Mouse (Mus musculus) CH12.LX (cell line): ENCODE results near the gene Plpp1. TPM values are rescaled to one million over a fixed set of nuclear protein-coding genes. Genes with fewer than 3 reads are reported as not detected.

Experiments
- DNase-seq: peaks from one replicate; pipeline ENCODE4 v3.0.0-alpha.2; 2013; ENCODE audit errors: extremely low read depth
- H3K27ac ChIP-seq: 2 replicates; pipeline ENCODE4 v1.5.1; 2012; ENCODE audit warnings: low read depth, mild to moderate bottlenecking, control low read depth, moderate library complexity; ENCODE audit not compliant: insufficient read depth
- H3K27me3 ChIP-seq: replicated peaks from 2 replicates; pipeline ENCODE3; 2012; ENCODE audit warnings: inconsistent platforms
- H3K36me3 ChIP-seq, 2 experiments: replicated peaks in 1 of 2; 2 replicates each; pipeline versions ENCODE3 to v1.6.1; 2012; ENCODE audit warnings: inconsistent platforms in 1 of 2, low read length in 1 of 2, mild to moderate bottlenecking in 1 of 2, mixed read lengths in 1 of 2, moderate library complexity in 1 of 2; ENCODE audit not compliant: control insufficient read depth in 1 of 2, insufficient read depth in 1 of 2
- H3K4me1 ChIP-seq, 2 experiments: 2 replicates each; pipeline ENCODE4 v1.6.1; 2012; ENCODE audit warnings: inconsistent platforms in 1 of 2, moderate library complexity in 1 of 2; ENCODE audit not compliant: insufficient read depth in 2 of 2, control insufficient read depth in 1 of 2
- H3K4me2 ChIP-seq: 2 replicates; pipeline ENCODE4 v1.6.1; 2012; ENCODE audit warnings: low read depth, mild to moderate bottlenecking, control low read depth; ENCODE audit not compliant: poor library complexity, insufficient read depth, severe bottlenecking
- H3K4me3 ChIP-seq, 3 experiments: fragments of 150-350 bp in 1 of 3; sonication (generic) in 1 of 3; replicated peaks in 1 of 3; 2 replicates each; pipeline versions ENCODE3 to v1.5.1; 2011 to 2012; ENCODE audit warnings: low read depth in 2 of 3, low read length in 2 of 3, mild to moderate bottlenecking in 2 of 3, moderate library complexity in 2 of 3, control low read depth in 1 of 3, improper control_type of control experiment in 1 of 3, inconsistent platforms in 1 of 3, mixed read lengths in 1 of 3; ENCODE audit not compliant: poor library complexity in 1 of 3
- H3K79me2 ChIP-seq: replicated peaks from 2 replicates; pipeline ENCODE4 v1.6.1; 2012; ENCODE audit warnings: mild to moderate bottlenecking, moderate library complexity; ENCODE audit not compliant: control insufficient read depth, poor library complexity, insufficient read depth, severe bottlenecking; ENCODE audit errors: extremely low read depth
- H3K9ac ChIP-seq: 2 replicates; pipeline ENCODE4 v1.6.1; 2012; ENCODE audit warnings: low read depth, mild to moderate bottlenecking, control low read depth, moderate library complexity; ENCODE audit not compliant: insufficient read depth
- H3K9me3 ChIP-seq: replicated peaks from 2 replicates; pipeline ENCODE3; 2012; ENCODE audit warnings: low read length, inconsistent platforms, mixed read lengths
- BHLHE40 ChIP-seq: IDR thresholded peaks from 2 replicates; pipeline ENCODE4 v1.6.1; 2011; ENCODE audit warnings: mild to moderate bottlenecking, low read depth, low read length, improper control_type of control experiment
- CHD2 ChIP-seq: IDR thresholded peaks from 2 replicates; pipeline ENCODE4 v1.6.1; 2011; ENCODE audit warnings: low read length, improper control_type of control experiment
- E2F4 ChIP-seq: IDR thresholded peaks from 2 replicates; pipeline ENCODE4 v1.6.1; 2011; ENCODE audit warnings: low read depth, low read length, improper control_type of control experiment; ENCODE audit not compliant: insufficient replicate concordance
- EP300 ChIP-seq: IDR thresholded peaks from 2 replicates; pipeline ENCODE4 v1.6.1; 2011; ENCODE audit warnings: low read length, improper control_type of control experiment
- HCFC1 ChIP-seq: IDR thresholded peaks from 2 replicates; pipeline ENCODE4 v1.6.1; 2012; ENCODE audit warnings: low read depth, mild to moderate bottlenecking, inconsistent platforms, low read length, improper control_type of control experiment
- IRF4 ChIP-seq: IDR thresholded peaks from 2 replicates; pipeline ENCODE4 v1.6.1; 2014; ENCODE audit warnings: low read depth, mild to moderate bottlenecking, inconsistent platforms, low read length, improper control_type of control experiment
- JUND ChIP-seq: conservative IDR thresholded peaks from 2 replicates; pipeline ENCODE4 v1.6.1; 2011; ENCODE audit warnings: low read depth, low read length, improper control_type of control experiment
- KAT2A ChIP-seq: IDR thresholded peaks from 2 replicates; pipeline ENCODE4 v1.6.1; 2012; ENCODE audit warnings: low read length, improper control_type of control experiment, inconsistent platforms; ENCODE audit not compliant: insufficient replicate concordance
- MAFK ChIP-seq: IDR thresholded peaks from 2 replicates; pipeline ENCODE4 v1.6.1; 2011; ENCODE audit warnings: low read length, improper control_type of control experiment; ENCODE audit not compliant: insufficient replicate concordance
- MAZ ChIP-seq: IDR thresholded peaks from 2 replicates; pipeline ENCODE4 v1.6.1; 2012; ENCODE audit warnings: low read depth, mild to moderate bottlenecking, inconsistent platforms, low read length, improper control_type of control experiment, moderate library complexity
- MEF2A ChIP-seq: IDR thresholded peaks from 2 replicates; pipeline ENCODE4 v1.6.1; 2014; ENCODE audit warnings: low read depth, mild to moderate bottlenecking, inconsistent platforms, low read length, improper control_type of control experiment, borderline replicate concordance
- MXI1 ChIP-seq: IDR thresholded peaks from 2 replicates; pipeline ENCODE4 v1.6.1; 2011; ENCODE audit warnings: mild to moderate bottlenecking, low read depth, low read length, improper control_type of control experiment
- NRF1 ChIP-seq: IDR thresholded peaks from 2 replicates; pipeline ENCODE4 v1.6.1; 2014; ENCODE audit warnings: low read depth, mild to moderate bottlenecking, inconsistent platforms, low read length, improper control_type of control experiment, moderate library complexity
- SIN3A ChIP-seq: IDR thresholded peaks from 2 replicates; pipeline ENCODE4 v1.6.1; 2012; ENCODE audit warnings: low read length, improper control_type of control experiment, inconsistent platforms
- TCF12 ChIP-seq: IDR thresholded peaks from 2 replicates; pipeline ENCODE4 v1.6.1; 2014; ENCODE audit warnings: low read depth, mild to moderate bottlenecking, inconsistent platforms, low read length, improper control_type of control experiment
- USF1 ChIP-seq: IDR thresholded peaks from 2 replicates; pipeline ENCODE4 v1.6.1; 2014; ENCODE audit warnings: low read depth, mild to moderate bottlenecking, inconsistent platforms, low read length, improper control_type of control experiment
- ZC3H11A ChIP-seq: IDR thresholded peaks from 2 replicates; pipeline ENCODE4 v1.6.1; 2012; ENCODE audit warnings: low read depth, mild to moderate bottlenecking, inconsistent platforms, low read length, improper control_type of control experiment
- ZMIZ1 ChIP-seq: IDR thresholded peaks from 2 replicates; pipeline ENCODE4 v1.6.1; 2012; ENCODE audit warnings: low read depth, mild to moderate bottlenecking, inconsistent platforms, low read length, improper control_type of control experiment
- dilution Hi-C: fragments of 300-500 bp; cut with MboI; formaldehyde crosslinking; loops from 2 replicates; pipeline ENCODE4 v1.14.3; 2020; ENCODE audit warnings: low sequenced_read_pairs; ENCODE audit not compliant: extremely low pct_unique_long_range_greater_than_20kb, extremely low pct_ligation_motif_present
- in situ Hi-C: fragments of 300-500 bp; cut with MboI; formaldehyde crosslinking; loops from 3 replicates; pipeline ENCODE4 v1.14.3; 2019; ENCODE audit warnings: low sequenced_read_pairs, low pct_ligation_motif_present, low pct_unique_long_range_greater_than_20kb, mixed read lengths
- polyA plus RNA-seq: library from polyadenylated mRNA; unstranded; fragments of >175 nt; gene quantifications from 2 replicates; pipeline ENCODE4 v1.2.1, GENCODE M21; 2012; ENCODE audit warnings: low read depth; ENCODE audit not compliant: insufficient read length
- total RNA-seq, 2 experiments: library from RNA; depleted of rRNA; stranded (reverse); fragments of 300-350 nt in 1 of 2; fragments of >200 nt in 1 of 2; gene quantifications; 2 replicates each; pipeline ENCODE4 v1.2.3; 2012 to 2014

Plpp1 gene
- total and polyA plus RNA-seq, 3 experiments, result 50.2 to 90.9 (median 67.6) TPM

DNA sequence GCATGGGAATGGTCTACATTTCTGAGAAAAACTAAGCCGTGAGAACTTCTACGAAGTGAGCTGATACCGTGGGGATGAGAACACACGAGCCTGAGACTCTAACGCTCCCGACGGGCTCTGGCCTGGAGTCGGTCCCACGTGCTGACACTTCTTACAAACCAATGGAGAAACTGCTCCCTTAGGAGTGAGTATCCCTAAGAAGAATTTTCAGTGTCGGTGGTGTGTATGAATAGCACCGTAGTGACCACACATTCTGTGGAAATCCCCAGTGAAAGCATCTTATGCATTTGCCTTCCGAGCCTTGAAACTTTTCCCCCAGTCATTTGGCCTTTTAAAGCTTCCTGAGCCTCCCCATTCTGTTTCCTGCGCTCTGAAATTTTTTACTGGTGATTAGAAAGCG lies 27.7 kb upstream of the Plpp1 start:
- H3K27ac ChIP-seq, result no peak overlapping the region
- no peak for DNase-seq
- H3K27me3 ChIP-seq, result no peaks in the 10 kb centered on the region
- peaks cover 2 to 30% of the 10 kb centered on the region in 2 experiments; a peak in 2 of 4 replicates for H3K4me1 ChIP-seq
- no peaks in the 10 kb centered on the region for H3K9me3 ChIP-seq
- dilution Hi-C loops (no loop called here), in situ Hi-C loops (no loop called here)
- H3K36me3 ChIP-seq, result no peaks in the 10 kb centered on the region
- H3K4me2 ChIP-seq, result no peak overlapping the region
- no peaks in the 10 kb centered on the region for H3K79me2 ChIP-seq
- TF ChIP-seq E2F4, result no peak
- TF ChIP-seq MEF2A, result no peak
- no peak overlapping the region for H3K9ac ChIP-seq
- H3K4me3 ChIP-seq, result no peak overlapping the region

DNA sequence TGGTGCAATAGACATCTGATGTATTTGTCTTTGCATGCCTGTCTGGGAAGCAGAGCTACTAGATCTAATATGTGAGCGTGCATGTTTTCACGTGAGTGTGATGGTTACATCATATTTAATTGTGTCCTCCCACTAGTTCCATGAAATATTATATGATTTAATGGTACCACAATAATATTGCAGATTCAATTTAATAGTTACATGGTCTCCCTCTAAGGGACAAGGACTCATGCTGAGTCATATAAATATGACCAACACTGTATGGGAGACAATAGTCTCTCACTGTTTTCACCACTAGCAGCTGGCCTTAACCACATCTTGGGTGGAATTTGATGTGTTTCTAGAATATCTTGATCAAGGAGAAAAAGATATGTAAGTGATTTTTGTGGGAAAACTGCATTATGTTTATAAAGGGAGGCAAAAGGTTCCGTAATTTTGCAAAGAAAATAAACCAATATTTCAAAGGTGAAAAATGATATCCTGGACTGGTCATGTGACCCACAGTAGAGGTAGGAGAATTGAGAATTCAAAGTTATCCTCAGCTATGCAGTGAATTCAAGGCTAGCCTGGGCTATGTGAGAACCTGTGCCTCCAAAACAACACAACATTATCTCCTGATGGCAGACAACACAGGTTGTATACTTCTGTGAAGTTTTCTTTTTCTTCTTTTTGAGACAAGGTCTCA lies 26.5 kb upstream of the Plpp1 start:
- Histone ChIP-seq H3K9ac (no peak overlapping the region), H3K27ac (no peak overlapping the region), H3K27me3 (no peaks in the 10 kb centered on the region), H3K9me3 (no peaks in the 10 kb centered on the region), H3K4me2 (no peak overlapping the region), H3K79me2 (no peaks in the 10 kb centered on the region), H3K4me1 (peaks cover 2 to 30% of the 10 kb centered on the region in 2 experiments; a peak in 2 of 4 replicates), H3K4me3 (no peak overlapping the region), H3K36me3 (no peaks in the 10 kb centered on the region)
- in situ Hi-C loops, result no loop called here
- no peak for DNase-seq
- TF ChIP-seq NRF1, result no peak
- no peak for TF ChIP-seq CHD2
- peak; percentile 16 for TF ChIP-seq USF1
- dilution Hi-C loops, result no loop called here

DNA sequence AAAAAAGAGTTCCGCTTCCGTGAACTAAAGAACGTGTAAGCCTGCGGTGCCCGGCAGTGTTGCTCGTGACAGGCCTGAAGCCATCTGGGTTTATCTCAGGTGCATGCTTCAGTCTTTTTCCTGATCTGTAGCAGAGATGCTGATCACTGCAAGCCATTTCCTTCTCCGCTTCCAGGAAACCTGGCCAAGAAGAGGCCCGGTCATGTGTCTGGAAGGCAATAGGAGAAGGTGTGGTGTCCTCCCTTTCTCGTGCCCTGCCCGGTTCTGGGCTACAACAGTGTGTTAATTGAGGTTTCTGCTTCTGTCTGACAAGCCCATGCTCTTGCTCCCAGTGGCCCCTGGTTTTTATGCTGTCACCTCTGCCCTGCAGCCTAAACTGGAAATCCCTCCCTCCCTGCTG lies 24.7 kb upstream of the Plpp1 start:
- TF ChIP-seq JUND (no peak), MAZ (no peak), KAT2A (no peak), USF1 (no peak), IRF4 (no peak), MXI1 (no peak), HCFC1 (no peak), EP300 (no peak), BHLHE40 (no peak), MAFK (no peak), SIN3A (no peak), TCF12 (no peak), ZC3H11A (no peak), ZMIZ1 (no peak)
- TF ChIP-seq, all 38 proteins: peak for 0
- Histone ChIP-seq H3K4me2 (no peak overlapping the region), H3K36me3 (no peaks in the 10 kb centered on the region), H3K4me1 (peaks cover 2 to 28% of the 10 kb centered on the region in 2 experiments; a peak in 2 of 4 replicates), H3K9me3 (no peaks in the 10 kb centered on the region), H3K79me2 (no peaks in the 10 kb centered on the region), H3K4me3 (no peak overlapping the region), H3K27me3 (no peaks in the 10 kb centered on the region), H3K27ac (no peak overlapping the region), H3K9ac (no peak overlapping the region)
- no peak for DNase-seq
- in situ Hi-C loops, result no loop called here
- dilution Hi-C loops, result no loop called here
